Mouse (Mus musculus) spleen, adult 18-20 months (tissue): Measurements from ENCODE around the gene Hivep2.

Experiments used
- DNase-seq, 2 experiments: peaks; one replicate each; pipeline ENCODE4 v3.0.0; 2022; ENCODE audit warnings: mixed read lengths in 2 of 2

Gene Hivep2

GRCm38 (mm10) chr10:14049686-14050085, 83.8 kb downstream of the Hivep2 start:
- DNase-seq = no peak

DNA sequence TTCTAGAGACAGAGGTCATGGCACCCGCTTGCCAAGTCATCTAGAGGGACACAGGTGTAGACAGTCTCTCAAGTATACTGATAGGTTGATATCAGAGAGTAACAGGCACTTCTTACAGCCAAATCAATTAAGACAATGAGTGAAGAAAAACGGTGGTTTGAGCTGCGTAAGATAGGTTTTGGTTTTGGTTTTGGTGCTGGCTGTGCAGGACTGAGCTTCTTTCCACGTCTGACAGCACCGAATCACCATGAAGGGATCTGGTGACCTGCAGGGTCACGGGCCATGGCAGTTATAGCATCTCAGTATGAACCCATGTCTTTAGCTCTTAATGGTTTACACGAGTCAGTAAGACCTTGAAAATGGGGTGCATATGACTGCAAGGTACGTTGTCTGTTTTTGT, 84.7 kb downstream of the Hivep2 start:
- DNase-seq = no peak

DNA sequence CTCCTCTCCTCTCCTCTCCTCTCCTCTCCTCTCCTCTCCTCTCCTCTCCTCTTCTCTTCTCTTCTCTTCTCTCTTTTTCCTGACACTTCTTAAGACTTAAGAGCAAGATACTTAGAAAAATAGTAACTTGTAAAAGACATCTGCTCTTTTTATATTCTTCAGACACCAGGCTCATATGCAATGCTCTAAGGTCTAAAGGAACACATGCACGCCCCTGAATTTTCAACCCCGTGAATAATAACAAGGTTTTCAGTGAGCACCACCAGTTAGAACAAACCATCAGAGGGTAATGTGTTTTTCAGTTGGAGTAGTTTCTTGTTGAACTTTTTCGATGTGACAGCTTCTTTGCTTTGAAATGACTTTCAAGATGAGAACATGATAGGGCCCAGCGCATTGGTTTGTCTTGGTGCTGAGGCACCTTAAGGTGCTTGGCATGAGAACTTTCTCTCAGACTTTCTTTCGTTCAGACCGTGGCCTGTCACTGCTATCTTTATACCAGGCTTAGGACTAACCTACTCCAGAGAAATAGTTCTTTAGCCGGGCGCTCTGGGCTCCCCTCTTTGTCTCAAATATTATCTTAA, 86.3 kb downstream of the Hivep2 start:
- no peak for DNase-seq

GRCm38 (mm10) chr10:14054860-14055259, 89.0 kb downstream of the Hivep2 start:
- DNase-seq = no peak

DNA sequence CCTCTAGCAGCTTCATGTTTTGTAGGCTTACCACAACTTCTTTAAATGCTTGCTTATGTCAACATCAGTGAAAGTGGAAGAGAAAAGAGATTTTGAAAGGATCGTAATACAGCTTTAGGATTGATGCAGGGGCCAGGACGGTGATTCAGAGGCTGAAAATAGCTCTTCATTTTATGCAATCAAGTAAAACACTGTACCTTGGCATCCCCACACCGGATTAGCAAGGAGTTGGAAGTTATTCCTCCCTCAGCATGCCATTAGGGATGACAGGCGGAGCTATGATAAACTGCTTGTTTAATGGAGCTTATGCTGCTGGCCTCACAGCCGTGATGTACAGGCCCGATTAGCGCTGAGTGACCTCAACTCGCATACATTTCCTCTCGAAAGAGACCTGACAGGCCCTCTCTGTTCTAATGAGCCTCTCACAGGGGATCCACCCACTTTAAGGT, 89.7 kb downstream of the Hivep2 start:
- no peak for DNase-seq

DNA sequence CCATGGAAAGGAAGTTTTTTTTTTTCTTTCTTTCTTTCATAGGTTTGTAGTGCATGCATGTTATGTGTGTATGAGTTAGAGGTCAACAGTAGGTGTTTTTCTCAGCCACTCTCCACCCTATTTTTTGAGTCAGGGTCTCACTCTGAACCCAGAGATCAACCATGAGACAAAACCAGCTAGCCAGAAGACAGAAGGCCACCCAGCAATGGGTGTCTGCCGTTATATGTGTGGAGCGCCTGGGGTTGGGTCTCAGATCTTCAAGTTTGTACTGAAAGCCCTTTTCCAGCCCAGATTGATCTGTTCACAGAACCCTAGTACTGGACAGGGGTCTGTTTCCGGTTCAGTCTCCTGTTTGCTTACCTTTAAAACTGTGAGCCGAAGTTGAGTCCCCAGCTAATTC, 90.2 kb downstream of the Hivep2 start:
- DNase-seq = no peak

GRCm38 (mm10) chr10:14056584-14057451, 90.9 kb downstream of the Hivep2 start:
- no peak for DNase-seq

DNA sequence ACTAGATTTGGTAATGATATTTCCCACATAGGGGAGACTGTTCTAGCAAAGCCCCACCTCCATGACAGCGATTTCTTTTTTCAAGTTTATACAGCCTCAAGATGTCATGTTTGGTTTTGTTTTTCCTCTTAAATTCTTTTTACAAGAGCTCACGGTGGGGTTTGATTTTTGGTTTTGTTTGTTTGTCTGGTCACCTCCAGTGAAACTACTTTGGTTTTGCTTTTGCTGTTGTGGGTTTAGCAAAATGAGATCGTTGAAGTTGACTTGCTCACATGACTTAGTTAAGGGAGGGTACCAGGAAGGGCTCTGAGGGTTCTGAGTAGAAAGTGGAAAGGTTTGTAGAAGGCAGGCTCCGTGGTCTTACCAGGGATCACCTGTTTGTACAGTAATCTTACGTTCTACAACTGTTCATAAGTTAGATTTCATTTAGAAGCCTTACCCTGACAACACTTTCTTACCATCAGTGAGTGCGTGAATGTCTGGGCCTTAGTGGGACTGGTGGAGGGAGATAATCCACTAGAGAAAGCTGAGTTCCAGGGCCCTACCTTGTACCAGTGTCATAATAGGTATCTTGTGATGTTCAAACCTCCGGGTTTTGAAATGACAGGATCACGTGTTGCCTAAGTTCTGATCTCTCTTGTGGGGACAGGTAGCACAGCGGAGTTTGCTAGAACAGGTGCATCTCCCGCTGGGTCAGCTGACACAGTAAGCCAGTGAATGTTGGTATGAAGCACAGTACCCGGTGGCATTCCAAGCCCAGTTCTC, 92.1 kb downstream of the Hivep2 start:
- no peak for DNase-seq

- DNase-seq = no peak
Measured at GRCm38 (mm10) chr10:14058742-14059141, 92.9 kb downstream of the Hivep2 start.

- no peak for DNase-seq
Measured at GRCm38 (mm10) chr10:14059581-14059980, 93.7 kb downstream of the Hivep2 start.

- no peak for DNase-seq
Measured at GRCm38 (mm10) chr10:14060302-14060701, 94.4 kb downstream of the Hivep2 start.

- no peak for DNase-seq
Measured at GRCm38 (mm10) chr10:14063226-14063625, 97.4 kb downstream of the Hivep2 start.

- no peak for DNase-seq
Measured at GRCm38 (mm10) chr10:14064759-14065395, 99.0 kb downstream of the Hivep2 start.

DNA sequence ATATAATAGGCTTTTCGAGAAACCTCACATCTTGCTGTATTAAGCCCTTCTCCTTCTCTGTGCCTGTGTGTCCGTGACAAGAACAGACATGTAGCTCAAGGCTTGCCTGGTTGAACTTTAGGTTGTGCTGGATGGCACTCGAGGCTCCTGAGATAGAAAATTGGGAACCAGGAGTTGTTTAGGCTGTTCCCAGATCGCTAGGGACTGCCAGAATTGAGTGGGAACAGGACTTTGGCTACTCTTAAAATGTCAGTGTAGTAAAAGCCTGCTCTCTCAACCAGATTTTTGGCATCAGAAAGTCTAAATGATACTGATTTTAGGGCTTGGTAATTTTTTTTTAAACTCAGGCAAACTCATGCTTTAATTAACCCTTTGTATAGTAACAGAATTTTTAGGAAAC, 101.9 kb downstream of the Hivep2 start:
- no peak for DNase-seq

DNA sequence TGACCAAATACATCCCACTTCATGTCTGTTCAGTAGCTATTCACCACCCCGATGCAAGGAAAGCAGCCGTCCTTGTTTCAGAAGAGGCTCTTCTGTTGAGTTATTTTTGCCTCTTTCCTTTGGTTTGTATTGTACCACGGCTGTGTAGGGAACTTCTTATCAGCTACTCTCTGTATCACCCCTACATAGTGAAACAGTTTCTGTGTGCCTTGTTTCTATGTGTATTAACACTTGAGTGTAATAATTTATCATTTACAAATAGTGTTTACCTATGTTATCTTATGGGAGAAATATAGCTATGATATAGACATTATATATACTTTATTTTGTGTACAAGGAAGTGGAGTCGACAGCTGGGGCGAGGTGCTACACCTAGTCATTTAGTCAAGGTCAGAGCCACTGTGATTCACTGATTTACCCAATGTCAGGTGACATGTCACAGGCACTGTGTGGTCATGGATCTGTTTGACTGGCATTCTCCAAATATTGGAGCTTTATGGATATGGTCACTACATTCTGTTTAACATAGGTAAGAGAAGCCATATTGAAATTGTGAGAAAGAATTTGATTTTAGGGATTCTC, 104.7 kb downstream of the Hivep2 start:
- DNase-seq = no peak

DNA sequence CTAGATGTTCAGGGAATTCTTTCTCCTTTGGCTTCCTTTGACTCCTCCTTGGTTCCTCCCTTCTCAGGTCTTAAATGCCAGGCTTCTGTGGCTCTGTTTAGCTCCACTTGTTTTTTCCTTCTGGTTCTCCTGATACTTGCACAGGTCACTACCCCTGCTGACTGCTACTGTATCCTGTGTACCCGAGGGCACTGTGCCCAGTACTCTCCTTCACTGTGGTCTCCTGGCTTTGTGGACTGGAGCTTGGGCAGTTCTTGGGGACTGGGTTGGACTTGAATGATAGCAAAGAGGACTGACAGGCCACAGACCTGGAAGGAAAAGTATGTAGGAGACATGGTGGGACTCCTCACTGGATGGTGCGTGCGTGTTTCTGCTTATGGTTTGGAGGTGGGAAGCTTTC, 106.6 kb downstream of the Hivep2 start:
- DNase-seq = no peak

GRCm38 (mm10) chr10:14075767-14076166, 109.9 kb downstream of the Hivep2 start:
- DNase-seq = no peak

DNA sequence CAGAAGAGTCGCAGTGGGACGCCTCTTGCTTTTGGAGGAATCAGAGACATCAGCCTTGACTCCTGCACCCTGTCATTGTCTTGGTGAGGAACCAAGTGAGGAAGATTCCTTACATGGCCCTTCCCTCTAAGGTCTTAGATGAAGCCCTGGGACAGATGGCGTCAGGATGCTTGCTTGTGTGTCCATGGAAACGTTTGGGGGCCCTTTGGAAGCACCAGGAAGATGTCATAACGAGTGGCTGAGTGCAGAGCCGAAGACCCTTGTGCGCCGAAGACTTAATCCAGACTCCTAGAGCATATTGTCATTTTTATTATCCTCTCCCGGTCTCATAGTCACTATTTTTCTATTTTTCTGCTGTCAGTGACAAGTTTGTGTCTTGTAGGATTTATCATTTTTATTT, 111.0 kb downstream of the Hivep2 start:
- no peak for DNase-seq

GRCm38 (mm10) chr10:14080830-14081229, 115.0 kb downstream of the Hivep2 start:
- DNase-seq = no peak

- no peak for DNase-seq
Measured at GRCm38 (mm10) chr10:14081824-14082223, 115.9 kb downstream of the Hivep2 start.

GRCm38 (mm10) chr10:14082275-14082674, 116.4 kb downstream of the Hivep2 start:
- DNase-seq = no peak

DNA sequence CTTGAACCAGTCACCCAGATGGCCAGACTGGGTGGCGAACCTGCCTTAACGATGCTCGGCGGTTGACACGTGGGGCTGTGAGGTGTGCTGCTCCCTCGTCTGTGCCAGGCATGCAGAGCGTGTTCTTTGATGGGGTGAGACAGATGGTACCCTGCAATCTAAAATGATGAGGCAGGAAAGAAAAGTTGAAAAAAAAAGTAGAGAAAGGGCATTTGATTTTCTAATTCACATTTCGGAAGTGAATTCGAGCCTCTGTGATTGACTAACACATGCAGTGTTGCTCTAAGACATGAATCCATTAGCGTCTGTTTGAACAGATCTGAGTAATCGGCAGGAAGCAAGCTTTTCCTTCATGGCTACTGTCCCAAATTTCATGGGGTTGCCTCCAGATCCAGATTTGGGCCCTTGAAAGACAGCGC, 119.4 kb downstream of the Hivep2 start:
- no peak for DNase-seq
